Mouse (Mus musculus) MEL (cell line): ENCODE data around the gene Med25.

ENCODE experiments used
- CTCF ChIP-seq, 3 experiments: IDR thresholded peaks in 2 of 3; conservative IDR thresholded peaks in 1 of 3; 2 replicates each; pipeline ENCODE4 v1.5.1; 2011 to 2012; ENCODE audit warnings: low read length in 3 of 3, low read depth in 2 of 3, mild to moderate bottlenecking in 2 of 3, improper control_type of control experiment in 1 of 3, inconsistent platforms in 1 of 3, mixed read lengths in 1 of 3, moderate library complexity in 1 of 3; ENCODE audit not compliant: control insufficient read depth in 1 of 3, insufficient read depth in 1 of 3, poor library complexity in 1 of 3, severe bottlenecking in 1 of 3
- E2F4 ChIP-seq: IDR thresholded peaks from 2 replicates; pipeline ENCODE4 v1.6.1; 2011; ENCODE audit warnings: low read depth, low read length, improper control_type of control experiment, borderline replicate concordance
- ELF1 ChIP-seq: IDR thresholded peaks from 2 replicates; pipeline ENCODE4 v1.6.1; 2014; ENCODE audit warnings: low read depth, mild to moderate bottlenecking, inconsistent platforms, low read length, improper control_type of control experiment, moderate library complexity
- EP300 ChIP-seq, 2 experiments: IDR thresholded peaks; 2 replicates each; pipeline ENCODE4 v1.6.1; 2011; ENCODE audit warnings: improper control_type of control experiment in 2 of 2, low read length in 2 of 2, low read depth in 1 of 2, mild to moderate bottlenecking in 1 of 2
- GATA1 ChIP-seq: IDR thresholded peaks from 2 replicates; pipeline ENCODE4 v1.6.1; 2011; ENCODE audit warnings: low read depth, low read length, improper control_type of control experiment
- MAFK ChIP-seq: IDR thresholded peaks from 2 replicates; pipeline ENCODE4 v1.6.1; 2011; ENCODE audit warnings: low read depth, mild to moderate bottlenecking, low read length, improper control_type of control experiment, borderline replicate concordance
- MAX ChIP-seq: IDR thresholded peaks from 2 replicates; pipeline ENCODE4 v1.6.1; 2011; ENCODE audit warnings: low read length, improper control_type of control experiment
- MXI1 ChIP-seq: IDR thresholded peaks from 2 replicates; pipeline ENCODE4 v1.6.1; 2011; ENCODE audit warnings: mild to moderate bottlenecking, low read depth, low read length, improper control_type of control experiment
- MYB ChIP-seq: IDR thresholded peaks from 2 replicates; pipeline ENCODE4 v1.6.1; 2011; ENCODE audit warnings: mild to moderate bottlenecking, low read depth, low read length, improper control_type of control experiment
- MYC ChIP-seq: IDR thresholded peaks from 2 replicates; pipeline ENCODE4 v1.6.1; 2011; ENCODE audit warnings: low read depth, mild to moderate bottlenecking, low read length, improper control_type of control experiment, moderate library complexity
- POLR2A ChIP-seq, 2 experiments: IDR thresholded peaks; 2 replicates each; pipeline ENCODE4 v1.6.1; 2011 to 2012; ENCODE audit warnings: low read length in 2 of 2, mild to moderate bottlenecking in 2 of 2, control low read depth in 1 of 2, improper control_type of control experiment in 1 of 2, low read depth in 1 of 2, moderate library complexity in 1 of 2; ENCODE audit not compliant: control insufficient read depth in 1 of 2, insufficient read depth in 1 of 2, poor library complexity in 1 of 2
- UBTF ChIP-seq: IDR thresholded peaks from 2 replicates; pipeline ENCODE4 v1.6.1; 2012; ENCODE audit warnings: low read depth, mild to moderate bottlenecking, inconsistent platforms, low read length, improper control_type of control experiment, moderate library complexity, borderline replicate concordance; ENCODE audit not compliant: insufficient read depth
- USF2 ChIP-seq, 2 experiments: IDR thresholded peaks; 2 replicates each; pipeline ENCODE4 v1.6.1; 2011 to 2012; ENCODE audit warnings: improper control_type of control experiment in 2 of 2, low read length in 2 of 2, borderline replicate concordance in 1 of 2, inconsistent platforms in 1 of 2, low read depth in 1 of 2, mild to moderate bottlenecking in 1 of 2; ENCODE audit not compliant: insufficient read depth in 1 of 2
- ZC3H11A ChIP-seq: IDR thresholded peaks from 2 replicates; pipeline ENCODE4 v1.6.1; 2012; ENCODE audit warnings: low read depth, mild to moderate bottlenecking, inconsistent platforms, low read length, improper control_type of control experiment

- TF ChIP-seq POLR2A (IDR thresholded peaks at IDR 0.05; ENCODE audit: control insufficient read depth in 1 of 2, insufficient read depth in 1 of 2, low read depth in 1 of 2, low read length in 2 of 2, poor library complexity in 1 of 2) (no peak), CTCF (IDR thresholded peaks at IDR 0.05 in 2 of 3, conservative IDR thresholded peaks at IDR 0.05 in 1 of 3; ENCODE audit: control insufficient read depth in 1 of 3, insufficient read depth in 1 of 3, low read depth in 2 of 3, low read length in 3 of 3, poor library complexity in 1 of 3, severe bottlenecking in 1 of 3) (0 out of 6 replicates have a peak, but pooled peaks of 1 of the 3 experiments have one; percentile 7), E2F4 (no peak), MYC (no peak), UBTF (no peak), GATA1 (no peak), MYB (no peak), MAFK (no peak), MXI1 (no peak), MAX (no peak), ELF1 (no peak), ZC3H11A (no peak), USF2 (IDR thresholded peaks at IDR 0.05; ENCODE audit: borderline replicate concordance in 1 of 2, insufficient read depth in 1 of 2, low read depth in 1 of 2, low read length in 2 of 2) (no peak), EP300 (IDR thresholded peaks at IDR 0.05; ENCODE audit: low read depth in 1 of 2, low read length in 2 of 2) (no peak)
Measured at GRCm38 (mm10) chr7:44866276-44867009, 26.1 kb downstream of the Med25 start.
